Mouse (Mus musculus) lung, postnatal 25 days (tissue): ENCODE measurements around the gene Vmn1r123.
"Not testable (repeated sequence)": the region's sequence is repeated elsewhere in the genome, so short reads cannot be mapped to it uniquely, and the experiment has no call there.

Experiments
- DNase-seq: peaks from one replicate; pipeline ENCODE4 v3.0.0; 2022; ENCODE audit warnings: low spot score

Vmn1r123 gene

GRCm38 (mm10) chr7:21161885-21162284 is at the start of gene Vmn1r123:
Gene Vmn1r123 (plus strand): TSS chr7:21162185.
- DNase-seq = not testable (repeated sequence)

- DNase-seq = not testable (repeated sequence)
These were observed 28.0 kb upstream of the Vmn1r123 start, which contains the start of gene Vmn1r122 for GRCm38 (mm10) chr7:21134028-21134427. Gene Vmn1r122 (minus strand): TSS chr7:21134128.

DNA sequence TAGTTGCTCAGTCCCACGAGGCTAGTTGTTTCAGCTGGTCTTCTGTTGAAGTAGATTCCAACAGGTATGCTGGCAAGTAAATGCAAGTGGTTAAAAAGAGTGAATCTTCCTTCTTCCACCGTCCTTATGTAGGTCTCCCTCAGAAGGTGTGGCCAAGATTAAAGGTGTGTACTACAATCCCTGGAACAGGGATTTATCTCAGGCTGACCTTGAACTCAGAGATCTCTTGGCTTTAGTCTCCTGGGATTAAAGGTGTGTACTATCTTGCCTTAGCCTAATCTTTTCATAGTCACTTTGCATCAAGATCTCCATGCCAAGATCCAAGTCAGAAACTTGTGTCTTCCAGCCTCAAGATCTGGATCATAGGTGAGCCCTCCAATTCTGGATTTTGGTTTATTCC is 28.3 kb downstream of the Vmn1r123 start, which contains the start of gene Gm5157:
Gene Gm5157, minus strand, starts transcription at position 101 of the 400 bp plus-strand sequence.
- DNase-seq = not testable (repeated sequence)
